Mouse (Mus musculus): ENCODE data around the gene 4930544G11Rik. TPM values are rescaled to one million over a fixed set of nuclear protein-coding genes. Genes with fewer than 3 reads are reported as not detected.

Gene 4930544G11Rik
- not detected in 2 replicates for polyA plus RNA-seq (2012; ENCODE audit: low replicate concordance)

DNA sequence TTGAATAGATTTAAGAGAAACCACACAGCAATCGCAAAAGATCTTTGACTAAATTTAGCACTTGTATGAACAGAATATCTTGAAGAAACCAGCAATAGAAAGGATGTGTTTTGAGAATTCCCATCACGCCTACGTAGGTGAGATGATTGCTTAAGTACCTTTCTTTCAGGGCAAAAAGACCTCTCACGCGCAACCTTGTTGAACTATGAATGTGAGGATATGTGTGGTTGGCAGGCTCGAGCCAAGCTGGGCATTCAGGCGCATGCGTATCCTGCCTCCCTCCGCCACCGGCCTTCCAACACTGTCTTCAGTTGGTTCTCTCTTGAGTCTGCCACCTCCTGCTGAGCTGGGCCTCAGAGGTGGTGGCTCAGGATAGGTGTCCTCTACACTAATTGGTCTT lies at the start of gene 4930544G11Rik:
Gene 4930544G11Rik (plus strand): TSS at position 301 of the 400 bp plus-strand sequence.

Other genes starting within 250 kb of the 4930544G11Rik start
- gene Prdm5, start 173.6 kb upstream of the 4930544G11Rik start, polyA plus RNA-seq (2012; ENCODE audit: low replicate concordance): 0.07 TPM in 1 of 2 replicates, not detected in the other